Mouse (Mus musculus) layer of hippocampus, postnatal 25 days (tissue): ENCODE measurements at regions not wholly inside any gene's neighbourhood (a gene's known extent, or its start where the extent isn't known, plus 50 kb on each side); places are given as distances from the start of the nearest gene placed in this dataset.

Experiments used
- DNase-seq, 2 experiments: peaks; one replicate each; pipeline ENCODE4 v3.0.0; 2022; ENCODE audit warnings: mixed read lengths in 2 of 2, low spot score in 1 of 2; ENCODE audit errors: extremely low spot score in 1 of 2

- DNase-seq, result no peak
Observed at GRCm38 (mm10) chr12:110061961-110062360, 216.9 kb upstream of the Dio3 start.

DNA sequence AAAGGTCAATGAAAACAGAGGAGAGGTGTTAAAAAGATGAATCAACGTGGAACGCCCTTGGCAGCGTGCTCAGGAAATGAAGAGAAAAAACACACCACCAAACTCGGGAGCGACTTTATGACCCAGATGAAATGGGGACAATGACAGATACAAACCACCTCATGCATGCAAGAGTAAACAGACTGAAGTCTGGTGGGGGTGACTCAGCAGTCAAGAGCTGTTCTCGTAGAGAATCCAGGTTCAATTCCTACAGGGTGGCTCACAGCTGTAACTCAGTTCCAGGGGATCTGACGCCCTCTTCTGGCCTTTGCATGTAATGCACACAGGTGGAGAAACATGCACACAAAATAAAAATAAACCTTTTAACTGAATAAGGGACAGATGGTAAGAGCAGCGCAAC, 215.9 kb upstream of the Dio3 start:
- DNase-seq, result no peak

GRCm38 (mm10) chr12:110066361-110066885, 212.4 kb upstream of the Dio3 start:
- no peak for DNase-seq

DNA sequence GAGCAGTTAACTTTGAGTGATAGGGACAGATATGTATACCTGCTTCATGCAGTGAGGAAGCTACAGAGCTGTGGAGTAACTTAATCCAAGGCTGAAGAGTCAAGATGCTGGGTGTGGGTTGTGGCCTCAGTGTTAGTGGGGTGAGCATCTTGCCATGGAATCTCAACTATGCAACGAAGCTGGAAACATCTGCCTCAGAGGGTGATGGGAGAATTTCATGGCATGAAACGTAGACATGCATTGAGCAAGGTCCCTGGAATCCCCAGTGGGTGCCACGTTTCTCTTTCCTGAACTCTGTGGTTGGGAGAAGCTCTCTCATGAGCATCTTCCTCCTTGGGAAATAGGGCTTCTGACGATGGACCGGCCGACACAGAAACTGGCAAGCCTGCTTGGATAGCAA, 208.4 kb upstream of the Dio3 start:
- DNase-seq, result no peak

DNA sequence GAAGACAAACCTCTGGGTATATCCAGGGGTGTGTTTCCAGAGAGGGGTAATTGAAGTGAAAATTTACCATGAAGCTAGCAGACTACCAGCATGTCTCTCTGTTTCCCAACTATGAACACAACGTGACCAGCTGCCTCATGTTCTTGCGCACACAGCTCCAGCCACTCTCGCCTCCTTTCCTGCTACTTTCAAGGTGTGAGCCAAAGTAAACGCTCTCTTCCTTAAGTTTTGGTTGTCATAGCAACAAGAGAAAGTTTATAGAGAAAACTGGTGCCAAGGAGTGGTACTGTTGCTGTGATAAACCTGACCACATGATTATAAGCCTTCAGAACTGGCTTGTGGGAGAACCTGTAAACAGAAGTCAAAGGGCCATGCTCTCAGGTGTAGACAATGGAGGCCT, 207.0 kb upstream of the Dio3 start:
- DNase-seq, result no peak

DNA sequence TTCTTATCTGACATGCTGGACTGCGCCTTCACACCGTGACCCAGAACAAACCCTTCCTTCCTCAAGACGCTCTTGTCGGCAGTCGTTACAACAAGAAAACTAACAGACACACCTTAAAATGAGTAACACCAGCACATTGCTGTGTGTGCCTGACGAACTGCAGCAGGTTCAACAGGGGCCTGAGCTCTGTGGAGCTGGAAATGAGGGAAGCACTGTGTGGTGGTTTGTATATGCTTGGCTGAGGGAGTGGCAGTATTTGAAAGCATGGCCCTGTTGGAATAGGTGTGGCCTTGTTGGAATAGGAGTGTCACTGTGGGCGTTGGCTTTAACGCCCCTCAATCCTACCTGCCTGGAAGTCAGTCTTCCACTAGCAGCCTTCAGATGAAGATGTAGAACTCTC, 203.9 kb upstream of the Dio3 start:
- no peak for DNase-seq

DNA sequence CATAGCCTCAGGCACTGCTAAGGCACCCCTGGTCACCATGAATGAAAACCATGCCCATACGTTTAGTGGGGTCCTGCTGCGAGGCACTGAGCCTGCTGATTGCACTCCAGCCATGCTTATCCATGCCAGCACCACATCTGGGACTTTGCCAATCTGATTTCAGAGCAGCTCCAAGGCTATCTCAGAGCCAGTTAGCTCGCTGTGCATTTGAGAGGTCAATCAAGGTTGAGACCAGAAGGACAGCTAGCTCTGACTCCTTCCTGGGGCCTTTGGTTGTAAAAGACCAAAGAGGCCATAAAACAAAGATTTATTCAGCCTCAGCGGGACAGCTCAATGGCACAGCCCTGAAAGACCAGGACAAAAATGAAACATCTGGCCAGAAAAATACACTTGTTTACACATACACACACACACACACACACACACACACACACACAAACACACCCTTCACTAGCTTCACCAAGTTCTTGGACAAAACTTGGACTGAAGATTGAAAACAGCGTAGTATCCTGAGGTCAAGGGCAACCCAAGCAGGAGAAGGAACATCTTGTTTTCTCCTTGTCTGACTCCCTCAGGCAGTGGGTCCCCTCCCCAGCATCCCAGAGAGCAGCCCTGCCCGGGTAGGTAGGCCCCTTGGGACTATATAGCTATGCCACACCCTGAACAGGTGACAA, 201.5 kb upstream of the Dio3 start:
- DNase-seq, result no peak

- DNase-seq, result no peak
Observed at GRCm38 (mm10) chr12:110078081-110078505, 200.8 kb upstream of the Dio3 start.

DNA sequence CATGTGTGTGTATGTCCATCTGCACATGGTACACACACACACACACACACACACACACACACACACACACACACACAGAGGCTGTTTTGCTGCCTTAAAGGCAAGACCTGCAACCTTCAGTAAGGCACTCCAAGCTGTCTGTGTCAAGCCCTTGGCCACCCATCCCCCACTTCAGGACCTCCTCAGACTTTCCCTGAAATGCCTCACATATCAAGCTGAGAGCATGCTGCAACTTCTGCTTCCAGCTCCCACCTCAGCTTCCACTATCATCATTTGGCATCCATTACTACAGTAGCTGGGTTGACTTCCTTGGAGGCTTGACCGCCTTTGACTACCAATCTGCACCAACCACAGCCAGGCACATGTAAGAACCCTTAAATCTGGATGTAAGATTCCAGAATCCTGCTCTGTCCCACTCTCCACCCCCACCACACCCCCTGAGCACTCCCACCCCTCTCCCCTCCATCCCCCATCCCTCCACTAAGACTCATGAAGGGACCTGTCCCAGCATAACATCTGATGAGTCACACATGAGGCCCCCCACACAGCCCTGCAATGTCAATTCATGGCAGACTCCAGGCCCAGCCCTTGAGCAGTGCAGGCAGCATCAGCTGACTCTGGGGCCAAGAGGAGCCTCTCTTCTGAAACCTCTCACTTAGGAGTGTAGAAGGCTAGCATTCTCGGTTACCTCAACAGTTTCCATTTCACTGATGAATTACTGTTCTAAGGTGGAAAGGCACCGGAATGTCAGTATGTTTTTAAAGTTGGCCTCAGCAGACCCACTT, 196.8 kb upstream of the Dio3 start:
- no peak for DNase-seq

- no peak for DNase-seq
Observed at GRCm38 (mm10) chr12:110082921-110083320, 195.9 kb upstream of the Dio3 start.

GRCm38 (mm10) chr12:110083471-110083870, 195.4 kb upstream of the Dio3 start:
- no peak for DNase-seq

GRCm38 (mm10) chr12:110086921-110087320, 191.9 kb upstream of the Dio3 start:
- DNase-seq, result no peak

DNA sequence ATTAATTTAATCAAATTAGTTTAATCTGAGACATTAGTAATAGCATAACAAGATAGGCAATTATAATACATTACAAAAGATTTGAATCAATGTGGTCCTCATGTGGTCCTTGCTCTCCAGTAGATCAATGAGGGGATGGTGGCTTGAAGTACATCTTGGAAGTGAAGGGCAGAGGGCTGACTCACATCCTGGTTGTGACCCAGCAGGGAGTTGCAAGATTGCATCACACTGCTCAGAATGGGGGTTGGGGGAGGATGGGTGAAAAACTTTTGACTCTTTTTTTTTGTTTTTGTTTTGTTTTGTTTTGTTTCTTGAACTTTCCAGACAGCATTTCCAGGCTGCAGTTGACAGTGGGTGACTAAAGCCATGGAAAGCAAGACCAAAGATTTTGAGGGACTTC, 191.1 kb upstream of the Dio3 start:
- no peak for DNase-seq

- DNase-seq, result no peak
Observed at GRCm38 (mm10) chr12:110102186-110102585, 176.7 kb upstream of the Dio3 start.

GRCm38 (mm10) chr12:110112051-110112722, 166.7 kb upstream of the Dio3 start:
- DNase-seq, result no peak

DNA sequence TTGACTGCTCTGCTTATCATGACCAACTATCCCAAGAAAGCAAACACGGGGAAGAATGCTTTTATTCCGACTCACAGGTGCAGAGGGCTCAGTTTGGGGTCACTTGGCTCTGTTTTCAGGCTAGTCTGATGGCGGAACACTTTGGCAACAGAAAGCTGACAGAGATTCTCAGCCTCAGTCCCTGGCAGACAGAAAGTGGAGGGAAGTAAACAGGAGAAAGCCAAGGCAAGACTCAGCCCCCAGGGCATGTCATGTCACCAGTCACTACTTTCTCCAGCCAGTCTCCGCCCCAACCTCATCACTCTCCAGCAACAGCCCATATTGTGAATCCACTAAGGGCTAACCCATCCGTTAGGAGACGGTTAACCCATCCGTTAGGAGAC, 166.2 kb upstream of the Dio3 start:
- DNase-seq, result no peak

- no peak for DNase-seq
Observed at GRCm38 (mm10) chr12:110120141-110120540, 158.7 kb upstream of the Dio3 start.

GRCm38 (mm10) chr12:110122976-110123375, 155.9 kb upstream of the Dio3 start:
- DNase-seq, result no peak

DNA sequence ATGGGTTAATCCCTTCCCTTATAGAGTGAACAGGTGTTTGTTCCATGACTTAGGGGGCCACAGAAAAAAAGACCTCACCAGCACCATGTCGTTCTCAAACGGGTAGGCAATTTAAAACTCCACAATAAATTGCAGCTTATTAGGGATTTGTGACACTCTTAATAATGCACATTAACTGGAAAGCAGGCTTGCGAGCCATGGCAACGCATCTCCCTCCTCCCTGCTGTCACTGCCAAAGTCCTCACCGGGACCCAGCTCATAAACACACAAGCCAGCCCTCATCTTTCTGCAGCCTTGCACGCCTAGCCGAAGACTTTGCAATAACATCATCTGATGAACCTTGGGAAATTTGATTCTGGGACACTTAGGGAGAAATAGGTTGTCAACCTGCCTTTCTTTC, 152.3 kb upstream of the Dio3 start:
- peak in 1 of 2 experiments; percentile 21 for DNase-seq

- DNase-seq, result no peak
Observed at GRCm38 (mm10) chr12:110145379-110145778, 133.5 kb upstream of the Dio3 start.

GRCm38 (mm10) chr12:110154225-110154962, 124.5 kb upstream of the Dio3 start:
- no peak for DNase-seq
